Mouse (Mus musculus): ENCODE measurements at regions not wholly inside any gene's neighbourhood (a gene's known extent, or its start where the extent isn't known, plus 50 kb on each side); places are given as distances from the start of the nearest gene placed in this dataset.

DNA sequence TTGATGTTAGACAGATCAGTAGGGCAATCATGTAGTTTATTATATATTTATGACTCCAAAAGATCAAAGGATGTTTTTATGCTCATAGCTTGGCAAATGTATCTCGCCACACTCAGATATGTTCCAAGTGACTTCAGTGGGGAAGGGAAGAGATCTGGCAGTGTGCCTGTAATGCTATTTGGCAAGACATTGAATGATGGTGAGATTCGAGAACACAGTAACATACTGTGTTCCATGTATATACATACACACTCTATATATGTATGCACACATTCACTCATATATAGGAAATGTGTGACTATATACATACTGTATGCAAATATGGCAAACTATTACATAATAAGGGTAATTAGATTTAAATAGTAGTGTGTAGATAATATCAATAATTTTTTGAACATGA, 577.3 kb upstream of the Arrdc4 start:
- DNase-seq (ENCODE audit: low spot score in 2 of 2) = no peak

DNA sequence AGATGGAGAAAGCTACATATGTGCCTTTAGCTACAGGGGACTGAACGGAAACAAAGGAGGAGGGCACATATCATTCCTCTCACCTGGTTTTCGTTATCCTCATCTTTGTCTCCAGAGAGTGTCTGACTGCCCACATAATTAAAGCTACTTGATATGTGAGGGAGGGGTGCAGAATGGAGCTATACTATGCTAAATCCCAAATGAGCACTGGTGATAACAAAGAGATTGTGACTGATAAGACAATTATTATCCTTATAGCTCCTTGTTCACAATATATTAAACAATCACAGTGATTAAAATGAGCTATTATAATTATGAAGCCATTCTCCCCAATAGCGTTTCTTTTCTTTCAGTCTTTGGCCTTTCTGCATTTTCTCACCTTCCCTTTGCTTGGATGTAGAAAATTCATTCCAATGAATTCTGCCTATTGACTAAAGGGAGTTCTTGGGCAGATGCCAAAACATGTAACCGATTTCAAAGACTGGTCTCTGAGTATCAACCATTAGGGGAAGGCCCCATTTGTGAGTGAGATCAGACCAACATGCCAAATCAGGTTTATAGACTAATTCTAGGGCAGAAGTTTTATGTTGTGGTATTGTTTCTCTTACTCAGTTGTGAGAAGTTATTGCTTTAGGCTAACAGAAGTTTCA, 528.1 kb upstream of the Arrdc4 start:
- DNase-seq (ENCODE audit: low spot score in 2 of 2) = no peak

DNA sequence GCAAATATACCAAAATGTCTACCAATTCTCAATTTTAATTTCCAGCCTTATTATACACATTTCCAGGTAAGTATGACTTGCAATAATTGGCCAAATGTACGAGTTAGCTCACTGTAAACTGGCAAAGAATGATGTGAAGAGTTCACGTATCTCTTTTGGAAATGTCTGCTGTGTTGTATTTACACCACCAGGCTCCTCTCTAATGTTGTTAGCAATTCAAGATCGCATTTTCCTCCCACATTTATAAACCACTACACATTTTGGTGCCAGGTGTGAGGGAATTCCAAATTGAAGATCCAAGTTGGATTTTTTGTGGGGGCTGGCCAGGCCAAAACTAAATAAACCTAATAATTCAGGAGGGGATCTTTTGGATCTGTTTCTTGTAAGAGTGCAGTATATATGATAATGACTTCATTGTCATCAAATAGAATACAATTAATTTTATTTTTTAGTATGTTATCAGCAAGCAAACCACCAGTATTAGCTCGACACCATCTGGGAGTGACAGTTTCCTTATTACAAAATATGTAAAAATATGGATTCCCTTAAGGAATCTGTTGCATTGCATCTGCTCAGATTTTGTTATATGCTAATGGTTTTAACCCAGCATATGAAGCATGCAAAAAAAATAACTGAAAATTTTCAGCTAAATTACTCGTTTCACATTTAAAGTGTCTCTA, 527.5 kb upstream of the Arrdc4 start:
- no peak for DNase-seq (ENCODE audit: low spot score in 2 of 2)

DNA sequence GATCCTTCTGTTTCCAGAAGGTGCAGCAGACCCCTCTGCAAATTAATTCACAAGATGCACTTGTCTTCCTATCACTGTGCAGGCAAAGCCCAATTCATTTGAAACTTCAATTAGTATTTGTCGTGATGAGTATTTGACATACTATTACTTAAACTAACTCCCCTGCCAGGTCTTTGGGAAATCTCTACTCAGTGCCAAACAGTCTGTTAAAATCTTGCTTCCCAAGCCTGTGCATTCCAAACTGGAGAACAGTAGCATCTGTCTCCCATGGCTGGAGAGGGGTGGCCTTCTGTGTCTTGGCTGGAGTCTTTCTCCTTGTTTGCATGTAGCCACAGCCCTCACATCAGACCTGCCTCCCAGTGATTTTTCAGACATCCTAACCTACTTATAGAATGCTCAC, 524.6 kb upstream of the Arrdc4 start:
- no peak for DNase-seq (ENCODE audit: low spot score in 2 of 2)

DNA sequence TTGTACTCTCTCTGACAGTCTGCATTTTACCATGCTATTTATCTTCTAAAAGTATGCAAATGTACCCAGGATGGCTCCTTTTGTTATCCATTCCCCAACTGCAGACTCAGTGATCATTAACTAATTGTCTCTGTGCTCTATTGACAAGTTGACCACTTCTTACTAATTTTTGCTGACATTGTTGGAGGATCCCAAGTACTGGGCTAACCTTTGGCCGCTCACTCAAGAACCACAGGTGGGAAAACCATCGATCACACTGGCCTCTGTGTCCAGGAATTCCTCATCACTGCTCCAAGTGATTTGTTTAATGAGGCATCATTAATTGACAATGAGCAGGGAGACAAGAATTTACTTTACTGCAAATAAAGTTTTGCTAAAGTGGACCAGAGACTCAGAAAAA, 495.5 kb upstream of the Arrdc4 start:
- DNase-seq (ENCODE audit: low spot score in 2 of 2) = no peak

DNA sequence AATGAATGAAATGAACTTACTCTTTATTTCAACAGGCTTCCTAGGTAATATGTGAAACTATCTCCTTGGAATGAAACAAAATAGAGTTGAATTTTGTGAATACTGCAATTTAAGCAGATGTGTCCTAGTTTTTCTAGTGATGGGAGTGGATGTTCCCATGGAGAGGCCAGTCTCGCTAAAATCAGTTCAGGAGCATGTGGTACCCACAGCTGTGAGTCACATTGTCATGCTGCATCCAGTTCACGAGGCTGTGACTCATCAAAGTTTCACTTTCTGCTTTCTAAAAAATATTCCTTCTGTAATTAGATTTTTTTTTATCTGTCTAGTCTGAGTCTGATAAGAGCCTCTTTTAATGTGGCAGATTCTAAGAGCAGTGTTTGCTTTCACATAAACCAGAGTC, 484.3 kb upstream of the Arrdc4 start:
- DNase-seq (ENCODE audit: low spot score in 2 of 2) = peak; percentile 8 to 11

DNA sequence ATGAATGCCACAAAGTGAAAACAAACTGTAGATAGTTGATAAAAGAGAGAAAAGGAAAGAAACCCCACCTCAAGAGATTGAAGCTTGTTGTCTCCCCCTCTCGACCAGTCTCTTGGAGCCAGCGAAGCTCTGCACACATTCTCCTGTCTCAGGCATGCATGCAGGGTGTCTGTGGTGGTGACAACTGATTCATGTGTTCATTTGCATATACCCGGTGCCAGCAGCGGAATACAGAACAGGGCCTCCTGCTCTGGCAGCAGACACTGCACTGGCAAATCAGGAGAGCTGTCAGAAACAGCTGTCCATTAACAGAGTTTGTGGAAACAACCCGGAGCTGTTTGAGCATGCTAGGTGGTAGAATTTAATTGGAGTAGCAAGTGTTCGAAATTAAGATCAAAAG, 468.8 kb upstream of the Arrdc4 start:
- peak in 1 of 2 experiments; percentile 3 for DNase-seq (ENCODE audit: low spot score in 2 of 2)

All from frontal cortex, postnatal 25 days (tissue).